Comparison of ENCODE assay signal across 8 mouse cellular contexts in the genomic region with DNA sequence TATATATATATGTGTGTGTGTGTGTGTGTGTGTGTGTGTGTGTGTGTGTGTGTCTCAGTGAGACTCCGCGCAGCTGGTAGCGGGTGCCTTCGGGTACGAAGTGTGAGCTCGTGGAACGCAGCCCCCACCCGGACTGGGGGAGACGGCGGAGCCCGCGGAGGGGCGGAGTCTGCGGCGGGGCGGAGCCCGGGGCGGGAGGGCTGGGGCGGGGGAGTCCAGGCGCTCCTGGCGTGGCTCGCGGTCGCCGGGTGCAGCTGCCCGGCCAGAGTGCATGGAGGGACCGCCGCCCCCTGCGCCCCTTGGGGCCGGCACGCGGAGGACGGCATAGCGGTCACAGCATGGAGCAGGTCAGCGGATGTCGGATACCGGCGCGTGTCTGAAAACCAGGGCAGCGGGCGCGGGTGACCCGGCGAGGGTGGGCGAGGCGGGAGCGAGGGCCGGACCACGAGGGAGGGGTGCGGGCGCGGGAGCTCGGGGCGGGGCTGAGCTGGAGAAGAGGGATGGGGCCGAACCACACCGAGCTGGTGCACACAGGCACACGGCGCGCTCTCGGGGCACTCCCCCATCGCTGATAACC. TPM values are rescaled to one million over a fixed set of nuclear protein-coding genes. Genes with fewer than 3 reads are reported as not detected.
DNase-seq lines count a peak whose midpoint lies in the region; ATAC-seq and TF ChIP-seq lines count a peak whose summit lies in the region.

No protein-coding gene starts in this region.

- DNase-seq in layer of hippocampus, adult 2 months (ENCODE audit: low spot score in 2 of 2): peak; percentile 63 to 69
- no peak for DNase-seq in layer of hippocampus, adult 9-10 months (ENCODE audit: low spot score)
- DNase-seq in adrenal gland, adult 2 months: peak; percentile 68
- DNase-seq in heart, postnatal 14 days: peak; percentile 61 to 67
- DNase-seq in midbrain, postnatal 0 days (ENCODE audit: low spot score): peak; percentile 63
- peak; percentile 42 to 55 for DNase-seq in thymus, postnatal 10 days (ENCODE audit: low spot score in 2 of 2)

- peak overlapping the region; percentile 70 for H3K4me3 ChIP-seq in layer of hippocampus, adult 2 months
- H3K4me3 ChIP-seq in embryonic facial prominence, embryonic 13.5 days: peak overlapping the region; percentile 60
- H3K4me3 ChIP-seq in limb, embryonic 13.5 days: peak overlapping the region; percentile 61
- H3K4me3 ChIP-seq in midbrain, postnatal 0 days (ENCODE audit: low read depth, low read length): peak overlapping the region; percentile 52

- H3K27ac ChIP-seq in layer of hippocampus, adult 2 months: peak overlapping the region; percentile 79
- peak overlapping the region; percentile 44; the same call in 1 of the 2 replicates for H3K27ac ChIP-seq in embryonic facial prominence, embryonic 13.5 days
- H3K27ac ChIP-seq in limb, embryonic 13.5 days: no peak overlapping the region; the same call in 1 of the 2 replicates
- H3K27ac ChIP-seq in midbrain, postnatal 0 days (ENCODE audit: low read depth, low read length): peak overlapping the region; percentile 77

- H3K9me3 ChIP-seq in embryonic facial prominence, embryonic 13.5 days: no peaks in the 10 kb centered on the region
- H3K9me3 ChIP-seq in limb, embryonic 13.5 days: no peaks in the 10 kb centered on the region
- no peaks in the 10 kb centered on the region for H3K9me3 ChIP-seq in midbrain, postnatal 0 days (ENCODE audit: low read length)

- ATAC-seq in embryonic facial prominence, embryonic 13.5 days (ENCODE audit: insufficient number of reproducible peaks, insufficient read depth, low FRiP score, low TSS enrichment, low read depth): peak; percentile 44
- ATAC-seq in limb, embryonic 13.5 days (ENCODE audit: low FRiP score, low read depth): peak; percentile 41; the same call in 1 of the 2 replicates
- ATAC-seq in midbrain, postnatal 0 days (ENCODE audit: low FRiP score): peak; percentile 57

- H3K4me2 ChIP-seq in embryonic facial prominence, embryonic 13.5 days: peak overlapping the region; percentile 96
- H3K4me2 ChIP-seq in limb, embryonic 13.5 days (replicated peaks): peak overlapping the region; percentile 98
- H3K4me2 ChIP-seq in midbrain, postnatal 0 days (ENCODE audit: low read depth, low read length, poor library complexity, severe bottlenecking): peak overlapping the region; percentile 90

- WGBS in embryonic facial prominence, embryonic 13.5 days: under 1% methylated on average over 50 of the region's 61 CpGs
- under 1% methylated on average over 27 of the region's 61 CpGs for WGBS in limb, embryonic 13.5 days
- WGBS in midbrain, postnatal 0 days: under 1% methylated on average over 43 of the region's 61 CpGs

- peak overlapping the region; percentile 69 for H3K9ac ChIP-seq in embryonic facial prominence, embryonic 13.5 days
- peak overlapping the region; percentile 72 for H3K9ac ChIP-seq in limb, embryonic 13.5 days
- H3K9ac ChIP-seq in midbrain, postnatal 0 days (replicated peaks; ENCODE audit: low read length, poor library complexity, severe bottlenecking): peak overlapping the region; percentile 75

- TF ChIP-seq CTCF in layer of hippocampus, adult 2 months (conservative IDR thresholded peaks at IDR 0.05): no peak
- TF ChIP-seq CTCF in midbrain, postnatal 0 days (IDR thresholded peaks at IDR 0.05): no peak

- H3K36me3 ChIP-seq in embryonic facial prominence, embryonic 13.5 days: 0 out of 2 replicates have a peak, but pooled peaks cover under 1% of the 10 kb centered on the region
- 0 out of 2 replicates have a peak, but pooled peaks cover 2% of the 10 kb centered on the region for H3K36me3 ChIP-seq in limb, embryonic 13.5 days
- H3K36me3 ChIP-seq in midbrain, postnatal 0 days (ENCODE audit: insufficient read depth, low read length): no peaks in the 10 kb centered on the region

- intact Hi-C loops in heart, postnatal 14 days (cut with DNase I): no loop called here

- H3K4me1 ChIP-seq in embryonic facial prominence, embryonic 13.5 days: peaks cover 42% of the 10 kb centered on the region
- peaks cover 44% of the 10 kb centered on the region for H3K4me1 ChIP-seq in limb, embryonic 13.5 days
- peaks cover 14% of the 10 kb centered on the region for H3K4me1 ChIP-seq in midbrain, postnatal 0 days (ENCODE audit: insufficient read depth, low read length)

- H3K27me3 ChIP-seq in embryonic facial prominence, embryonic 13.5 days: peaks cover 15% of the 10 kb centered on the region
- H3K27me3 ChIP-seq in limb, embryonic 13.5 days: peaks cover 21% of the 10 kb centered on the region; the same call in 1 of the 2 replicates
- no peaks in the 10 kb centered on the region for H3K27me3 ChIP-seq in midbrain, postnatal 0 days (ENCODE audit: insufficient read depth, low read length)

RNA-seq across cellular contexts. Expression of a gene that starts 11.1 kb away (rescaled TPM):
- 10 to 100 TPM; 66.0 to 74.1 TPM for total RNA-seq in layer of hippocampus, adult 2 months (2021)
- total RNA-seq in adrenal gland, adult 2 months (2021): 10 to 100 TPM; 29.0 to 29.3 TPM
- polyA plus RNA-seq in adrenal gland, adult 2 months (2012; rRNA removed): 96.3 and 106 TPM in 2 replicates
- polyA plus RNA-seq in embryonic facial prominence, embryonic 13.5 days (2015; fragmentation: Nextera tagmentation; extraction: Ambion mirVana): 7.7 and 8.4 TPM in 2 replicates
- total RNA-seq in heart, postnatal 14 days (2021): 10 to 100 TPM; 24.8 to 25.1 TPM
- polyA plus RNA-seq in limb, embryonic 13.5 days (2015; fragmentation: Nextera tagmentation; extraction: Ambion mirVana): 6.7 and 7.2 TPM in 2 replicates
- 80.2 and 80.9 TPM in 2 replicates for total RNA-seq in midbrain, postnatal 0 days (2014; rRNA removed)
- 9.2 and 9.6 TPM in 2 replicates for polyA plus RNA-seq in midbrain, postnatal 0 days (2015; fragmentation: Nextera tagmentation; extraction: Ambion mirVana)

RNA-seq across cellular contexts. Expression of a gene that starts 41.9 kb away (rescaled TPM):
- 10 to 100 TPM; 79.5 to 79.7 TPM for total RNA-seq in layer of hippocampus, adult 2 months (2021)
- 10 to 100 TPM; 20.3 to 20.8 TPM for total RNA-seq in adrenal gland, adult 2 months (2021)
- 9.9 and 10.3 TPM in 2 replicates for polyA plus RNA-seq in adrenal gland, adult 2 months (2012; rRNA removed)
- polyA plus RNA-seq in embryonic facial prominence, embryonic 13.5 days (2015; fragmentation: Nextera tagmentation; extraction: Ambion mirVana): 4.7 and 5.3 TPM in 2 replicates
- 10 to 100 TPM; 16.1 to 19.6 TPM for total RNA-seq in heart, postnatal 14 days (2021)
- 4.4 and 4.9 TPM in 2 replicates for polyA plus RNA-seq in limb, embryonic 13.5 days (2015; fragmentation: Nextera tagmentation; extraction: Ambion mirVana)
- 54.9 and 60.4 TPM in 2 replicates for total RNA-seq in midbrain, postnatal 0 days (2014; rRNA removed)
- polyA plus RNA-seq in midbrain, postnatal 0 days (2015; fragmentation: Nextera tagmentation; extraction: Ambion mirVana): 6.9 and 7.4 TPM in 2 replicates

RNA-seq across cellular contexts. Expression of a gene that starts 52.4 kb away (rescaled TPM):
- total RNA-seq in layer of hippocampus, adult 2 months (2021): under 1 TPM; 0.20 to 0.33 TPM
- total RNA-seq in adrenal gland, adult 2 months (2021): 1 to 10 TPM; 1.2 TPM
- 0.99 and 1.2 TPM in 2 replicates for polyA plus RNA-seq in adrenal gland, adult 2 months (2012; rRNA removed)
- 0.15 and 0.21 TPM in 2 replicates for polyA plus RNA-seq in embryonic facial prominence, embryonic 13.5 days (2015; fragmentation: Nextera tagmentation; extraction: Ambion mirVana)
- total RNA-seq in heart, postnatal 14 days (2021): under 1 TPM; 0.02 to 0.05 TPM
- 0.04 and 0.09 TPM in 2 replicates for polyA plus RNA-seq in limb, embryonic 13.5 days (2015; fragmentation: Nextera tagmentation; extraction: Ambion mirVana)
- 0.57 and 0.71 TPM in 2 replicates for total RNA-seq in midbrain, postnatal 0 days (2014; rRNA removed)
- 0.66 and 0.78 TPM in 2 replicates for polyA plus RNA-seq in midbrain, postnatal 0 days (2015; fragmentation: Nextera tagmentation; extraction: Ambion mirVana)
